ENCODE assay signal across 9 mouse cellular contexts in genomic region chr5:33228428-33228827, GRCm38 (mm10). TPM values are rescaled to one million over a fixed set of nuclear protein-coding genes. Genes with fewer than 3 reads are reported as not detected.
DNase-seq lines count a peak whose midpoint lies in the region; ATAC-seq and TF ChIP-seq lines count a peak whose summit lies in the region.
"Had no signal": no experiment of that assay in that cellular context is flagged by ENCODE, and none has a peak within 500 bp of the region (broad histone marks: within the 10 kb centered on the region; RNA-seq: fewer than 3 reads in every experiment).

No protein-coding gene starts in this region.

- TF ChIP-seq POLR2A in kidney, adult 2 months (IDR thresholded peaks at IDR 0.05; ENCODE audit: low read depth, low read length) = no peak

- no peaks in the 10 kb centered on the region for H3K27me3 ChIP-seq in kidney, adult 2 months (replicated peaks; ENCODE audit: control insufficient read depth, insufficient read depth, low read length)
- H3K27me3 ChIP-seq in forebrain, embryonic 11.5 days (ENCODE audit: control insufficient read depth, insufficient read depth, low read length) = no peaks in the 10 kb centered on the region
- H3K27me3 ChIP-seq: embryonic facial prominence, embryonic 12.5 days had no signal

- no peaks in the 10 kb centered on the region for H3K9me3 ChIP-seq in forebrain, embryonic 11.5 days (ENCODE audit: control insufficient read depth, low read length)
- H3K9me3 ChIP-seq: embryonic facial prominence, embryonic 12.5 days had no signal

- ATAC-seq in forebrain, embryonic 11.5 days (replicated peaks; ENCODE audit: low FRiP score) = no peak

- 60% methylated on average over 5 of the region's 5 CpGs for WGBS in kidney, adult 2 months
- WGBS in forebrain, embryonic 11.5 days = 83% methylated on average over 5 of the region's 5 CpGs

- no peak overlapping the region for H3K9ac ChIP-seq in forebrain, embryonic 11.5 days (ENCODE audit: low read length)
- H3K9ac ChIP-seq: embryonic facial prominence, embryonic 12.5 days had no signal

- no peaks in the 10 kb centered on the region for H3K36me3 ChIP-seq in kidney, adult 2 months (ENCODE audit: control insufficient read depth, insufficient read depth, low read length)
- no peaks in the 10 kb centered on the region for H3K36me3 ChIP-seq in forebrain, embryonic 11.5 days (ENCODE audit: control insufficient read depth, insufficient read depth, low read length)
- H3K36me3 ChIP-seq: embryonic facial prominence, embryonic 12.5 days had no signal

- H3K4me1 ChIP-seq in kidney, adult 2 months (ENCODE audit: control insufficient read depth, insufficient read depth, low read length) = peaks cover 7% of the 10 kb centered on the region; the same call in 1 of the 2 replicates
- H3K4me1 ChIP-seq in forebrain, embryonic 11.5 days (replicated peaks; ENCODE audit: control insufficient read depth, insufficient read depth, low read length) = no peaks in the 10 kb centered on the region

- peak overlapping the region; percentile 7; the same call in 1 of the 2 replicates for H3K27ac ChIP-seq in kidney, adult 2 months (ENCODE audit: insufficient read depth, low read depth, low read length)
- H3K27ac ChIP-seq in forebrain, embryonic 11.5 days (ENCODE audit: low read depth, low read length) = no peak overlapping the region
- H3K27ac ChIP-seq: embryonic facial prominence, embryonic 12.5 days had no signal

- H3K4me3 ChIP-seq in kidney, adult 2 months (ENCODE audit: insufficient read depth, low read depth, low read length) = no peak overlapping the region
- no peak overlapping the region for H3K4me3 ChIP-seq in forebrain, embryonic 11.5 days (ENCODE audit: low read depth, low read length)
- H3K4me3 ChIP-seq: embryonic facial prominence, embryonic 12.5 days had no signal

- peak; percentile 39 for DNase-seq in kidney, adult 2 months
- DNase-seq in kidney, adult 9 months = no peak
- peak; percentile 81 for DNase-seq in cerebellum, adult 11 months
- peak; percentile 50 to 66 for DNase-seq in gastrocnemius, postnatal 4 days (ENCODE audit: low spot score in 2 of 2)
- peak; percentile 35 for DNase-seq in kidney, postnatal 14 days
- DNase-seq in right cerebral cortex, adult 18-20 months = peak; percentile 81
- DNase-seq in forebrain, embryonic 11.5 days (ENCODE audit: low spot score) = no peak
- no peak for DNase-seq in urinary bladder, postnatal 36 days (ENCODE audit: low spot score in 2 of 2)

- no peak overlapping the region for H3K4me2 ChIP-seq in forebrain, embryonic 11.5 days (ENCODE audit: low read depth, low read length, severe bottlenecking)
- H3K4me2 ChIP-seq: embryonic facial prominence, embryonic 12.5 days had no signal

- TF ChIP-seq CTCF in kidney, adult 2 months (conservative IDR thresholded peaks at IDR 0.05; ENCODE audit: insufficient read depth, insufficient read length, low read depth, low read length) = no peak

RNA-seq across cellular contexts. Expression of gene Spon2, which starts 10.2 kb away (rescaled TPM):
- polyA plus RNA-seq in kidney, adult 2 months (2012; rRNA removed) = 1.5 and 2.5 TPM in 2 replicates
- 10 to 100 TPM; 40.1 to 52.1 TPM for total RNA-seq in gastrocnemius, postnatal 4 days (2021)
- 2.3 and 5.2 TPM in 2 replicates for polyA plus RNA-seq in forebrain, embryonic 11.5 days (2014; fragmentation: Nextera tagmentation; extraction: Ambion mirVana)

RNA-seq across cellular contexts. Expression of gene Ctbp1, which starts 46.4 kb away (rescaled TPM):
- polyA plus RNA-seq in kidney, adult 2 months (2012; rRNA removed) = 209 and 253 TPM in 2 replicates
- 100 to 1,000 TPM; 242 to 244 TPM for total RNA-seq in gastrocnemius, postnatal 4 days (2021)
- polyA plus RNA-seq in forebrain, embryonic 11.5 days (2014; fragmentation: Nextera tagmentation; extraction: Ambion mirVana) = 560 and 627 TPM in 2 replicates

Comparison
In these comparisons a context has a peak if more than half of its experiments do, and no peak if none do; other contexts are left out.
1. DNase-seq: peak in kidney, adult 2 months (single experiment), cerebellum, adult 11 months (single experiment), gastrocnemius, postnatal 4 days (2 of 2), kidney, postnatal 14 days (single experiment) and right cerebral cortex, adult 18-20 months (single experiment); none in kidney, adult 9 months (single experiment), forebrain, embryonic 11.5 days (single experiment) and urinary bladder, postnatal 36 days (0 of 2).